Mouse (Mus musculus): Measurements from ENCODE around the gene Gm40193. TPM values are rescaled to one million over a fixed set of nuclear protein-coding genes. Genes with fewer than 3 reads are reported as not detected.
A peak's percentile ranks its signal among the peaks of the same experiment; 100 is the strongest.
"Not testable (repeated sequence)": the region's sequence is repeated elsewhere in the genome, so short reads cannot be mapped to it uniquely, and the experiment has no call there.

The Gm40193 gene
- total RNA-seq, 2 experiments from 2014 or later = not detected

GRCm38 (mm10) chr11:70544496-70544895 lies 11.8 kb upstream of the Gm40193 start:
- DNase-seq (ENCODE audit: extremely low spot score in 1 of 2, low spot score in 1 of 2) = no peak

GRCm38 (mm10) chr11:70541415-70541814 lies 8.7 kb upstream of the Gm40193 start:
- DNase-seq (ENCODE audit: extremely low spot score in 1 of 2, low spot score in 1 of 2) = no peak

- no peak for DNase-seq (ENCODE audit: extremely low spot score in 1 of 2, low spot score in 1 of 2)
These were observed 8.2 kb upstream of the Gm40193 start for GRCm38 (mm10) chr11:70540928-70541327.

- peak; percentile 68 to 71 for DNase-seq (ENCODE audit: extremely low spot score in 1 of 2, low spot score in 1 of 2)
These were observed 7.3 kb upstream of the Gm40193 start, which contains the start of gene Pld2 for GRCm38 (mm10) chr11:70539877-70540587. Pld2 (plus strand) TSS chr11:70540064.

- no peak for DNase-seq (ENCODE audit: extremely low spot score in 1 of 2, low spot score in 1 of 2)
These were observed 6.7 kb upstream of the Gm40193 start for GRCm38 (mm10) chr11:70539423-70539822.

GRCm38 (mm10) chr11:70531065-70531464 lies 1.7 kb downstream of the Gm40193 start:
- not testable (repeated sequence) for DNase-seq (ENCODE audit: extremely low spot score in 1 of 2, low spot score in 1 of 2)

- no peak for DNase-seq (ENCODE audit: extremely low spot score in 1 of 2, low spot score in 1 of 2)
These were observed 4.1 kb downstream of the Gm40193 start for GRCm38 (mm10) chr11:70528610-70529009.

- DNase-seq (ENCODE audit: extremely low spot score in 1 of 2, low spot score in 1 of 2) = no peak
These were observed 6.5 kb downstream of the Gm40193 start for GRCm38 (mm10) chr11:70526211-70526610.

GRCm38 (mm10) chr11:70525726-70526125 lies 7.0 kb downstream of the Gm40193 start:
- DNase-seq (ENCODE audit: extremely low spot score in 1 of 2, low spot score in 1 of 2) = no peak

- peak; percentile 70 to 80 for DNase-seq (ENCODE audit: extremely low spot score in 1 of 2, low spot score in 1 of 2)
These were observed 7.5 kb downstream of the Gm40193 start, which contains the start of gene Psmb6 for GRCm38 (mm10) chr11:70525184-70525678. Psmb6 (plus strand) TSS chr11:70525367.

GRCm38 (mm10) chr11:70524782-70525181 lies 8.0 kb downstream of the Gm40193 start:
- DNase-seq (ENCODE audit: extremely low spot score in 1 of 2, low spot score in 1 of 2) = no peak

GRCm38 (mm10) chr11:70523306-70523989 lies 9.3 kb downstream of the Gm40193 start:
- DNase-seq (ENCODE audit: extremely low spot score in 1 of 2, low spot score in 1 of 2) = not testable (repeated sequence)

GRCm38 (mm10) chr11:70520178-70520769 lies 12.5 kb downstream of the Gm40193 start:
- DNase-seq (ENCODE audit: extremely low spot score in 1 of 2, low spot score in 1 of 2) = peak in 1 of 2 experiments; percentile 22

- no peak for DNase-seq (ENCODE audit: extremely low spot score in 1 of 2, low spot score in 1 of 2)
These were observed 13.8 kb downstream of the Gm40193 start, which contains the start of gene Gltpd2 for GRCm38 (mm10) chr11:70518923-70519322. Gltpd2 (plus strand) TSS chr11:70519196.

- DNase-seq (ENCODE audit: extremely low spot score in 1 of 2, low spot score in 1 of 2) = no peak
These were observed 14.3 kb downstream of the Gm40193 start for GRCm38 (mm10) chr11:70518436-70518835.

- DNase-seq (ENCODE audit: extremely low spot score in 1 of 2, low spot score in 1 of 2) = peak in 1 of 2 experiments; percentile 18
These were observed 16.4 kb downstream of the Gm40193 start for GRCm38 (mm10) chr11:70516352-70516751.

- no peak for DNase-seq (ENCODE audit: extremely low spot score in 1 of 2, low spot score in 1 of 2)
These were observed 18.5 kb downstream of the Gm40193 start, which contains the start of gene Vmo1 for GRCm38 (mm10) chr11:70514288-70514687. Vmo1 (minus strand) TSS chr11:70514616.

GRCm38 (mm10) chr11:70513520-70513919 lies 19.2 kb downstream of the Gm40193 start:
- DNase-seq (ENCODE audit: extremely low spot score in 1 of 2, low spot score in 1 of 2) = no peak

- DNase-seq (ENCODE audit: extremely low spot score in 1 of 2, low spot score in 1 of 2) = no peak
These were observed 19.9 kb downstream of the Gm40193 start for GRCm38 (mm10) chr11:70512709-70513342.

- DNase-seq (ENCODE audit: extremely low spot score in 1 of 2, low spot score in 1 of 2) = no peak
These were observed 20.9 kb downstream of the Gm40193 start for GRCm38 (mm10) chr11:70511825-70512224.

All from layer of hippocampus, postnatal 25 days (tissue).